7 mouse cellular contexts compared by ENCODE assay signal in genomic region chr7:143549588-143550220, GRCm38 (mm10). TPM values are rescaled to one million over a fixed set of nuclear protein-coding genes. Genes with fewer than 3 reads are reported as not detected.
A peak's percentile ranks its signal among the peaks of the same experiment; 100 is the strongest.
DNase-seq lines count a peak whose midpoint lies in the region; ATAC-seq and TF ChIP-seq lines count a peak whose summit lies in the region.

No protein-coding gene starts in this region.

- H3K27me3 ChIP-seq in megakaryocyte, embryonic 14.5 days (replicated peaks): no peaks in the 10 kb centered on the region
- H3K27me3 ChIP-seq in forebrain, embryonic 14.5 days (replicated peaks; ENCODE audit: control insufficient read depth, insufficient read depth, low read length): no peaks in the 10 kb centered on the region
- no peaks in the 10 kb centered on the region for H3K27me3 ChIP-seq in liver, embryonic 12.5 days (replicated peaks)
- no peaks in the 10 kb centered on the region for H3K27me3 ChIP-seq in stomach, postnatal 0 days (ENCODE audit: control insufficient read depth, insufficient read depth, low read length)

- TF ChIP-seq CTCF in stomach, postnatal 0 days (IDR thresholded peaks at IDR 0.05; ENCODE audit: low read depth): no peak

- DNase-seq in forebrain, embryonic 14.5 days (ENCODE audit: low spot score): no peak
- no peak for DNase-seq in stomach, postnatal 0 days (ENCODE audit: low spot score)
- DNase-seq in urinary bladder, postnatal 4 days (ENCODE audit: low spot score in 2 of 2): no peak
- no peak for DNase-seq in cerebellum, adult 11-12 months

- no peaks in the 10 kb centered on the region for H3K9me3 ChIP-seq in megakaryocyte, embryonic 14.5 days
- H3K9me3 ChIP-seq in forebrain, embryonic 14.5 days (replicated peaks; ENCODE audit: control insufficient read depth, low read length): no peaks in the 10 kb centered on the region
- no peaks in the 10 kb centered on the region for H3K9me3 ChIP-seq in liver, embryonic 12.5 days (replicated peaks)
- H3K9me3 ChIP-seq in stomach, postnatal 0 days (ENCODE audit: control insufficient read depth, low read length): no peaks in the 10 kb centered on the region

- H3K4me3 ChIP-seq in megakaryocyte, embryonic 14.5 days (replicated peaks): peak overlapping the region; percentile 98
- peak overlapping the region; percentile 44 for H3K4me3 ChIP-seq in forebrain, embryonic 14.5 days (ENCODE audit: low read depth, low read length)
- H3K4me3 ChIP-seq in liver, embryonic 12.5 days: peak overlapping the region; percentile 84
- H3K4me3 ChIP-seq in stomach, postnatal 0 days (ENCODE audit: low read depth, low read length): peak overlapping the region; percentile 94

- H3K4me2 ChIP-seq in forebrain, embryonic 14.5 days (ENCODE audit: low read length): peak overlapping the region; percentile 86
- peak overlapping the region; percentile 92 for H3K4me2 ChIP-seq in liver, embryonic 12.5 days
- peak overlapping the region; percentile 75 for H3K4me2 ChIP-seq in stomach, postnatal 0 days (replicated peaks; ENCODE audit: low read depth)

- WGBS in forebrain, embryonic 14.5 days: 36% methylated on average over 2 of the region's 2 CpGs
- WGBS in liver, embryonic 12.5 days (ENCODE audit: insufficient replicate concordance): 10% methylated on average over 2 of the region's 2 CpGs
- 23% methylated on average over 2 of the region's 2 CpGs for WGBS in stomach, postnatal 0 days

- H3K9ac ChIP-seq in forebrain, embryonic 14.5 days (ENCODE audit: low read length): peak overlapping the region; percentile 73
- H3K9ac ChIP-seq in liver, embryonic 12.5 days: peak overlapping the region; percentile 76
- peak overlapping the region; percentile 70 for H3K9ac ChIP-seq in stomach, postnatal 0 days (ENCODE audit: low read length)

- TF ChIP-seq EP300 in stomach, postnatal 0 days (optimal IDR thresholded peaks at IDR 0.05): no peak

- peak overlapping the region; percentile 55; the same call in 1 of the 2 replicates for H3K27ac ChIP-seq in forebrain, embryonic 14.5 days (ENCODE audit: low read depth, low read length)
- peak overlapping the region; percentile 93 for H3K27ac ChIP-seq in liver, embryonic 12.5 days
- peak overlapping the region; percentile 86 for H3K27ac ChIP-seq in stomach, postnatal 0 days (replicated peaks)

- H3K36me3 ChIP-seq in megakaryocyte, embryonic 14.5 days (replicated peaks; ENCODE audit: low read length): peaks cover 42% of the 10 kb centered on the region
- H3K36me3 ChIP-seq in forebrain, embryonic 14.5 days (ENCODE audit: control insufficient read depth, insufficient read depth, low read length): peaks cover 6% of the 10 kb centered on the region
- peaks cover 36% of the 10 kb centered on the region for H3K36me3 ChIP-seq in liver, embryonic 12.5 days
- no peaks in the 10 kb centered on the region for H3K36me3 ChIP-seq in stomach, postnatal 0 days (ENCODE audit: control insufficient read depth, insufficient read depth, low read length)

- peaks cover 40% of the 10 kb centered on the region for H3K4me1 ChIP-seq in megakaryocyte, embryonic 14.5 days
- H3K4me1 ChIP-seq in forebrain, embryonic 14.5 days (ENCODE audit: control insufficient read depth, insufficient read depth, low read length): peaks cover 17% of the 10 kb centered on the region
- peaks cover 46% of the 10 kb centered on the region for H3K4me1 ChIP-seq in liver, embryonic 12.5 days
- H3K4me1 ChIP-seq in stomach, postnatal 0 days (replicated peaks; ENCODE audit: control insufficient read depth, insufficient read depth): 0 out of 2 replicates have a peak, but pooled peaks cover 2% of the 10 kb centered on the region

- no peak for ATAC-seq in megakaryocyte, adult 5-6 weeks (ENCODE audit: poor library complexity, severe bottlenecking)
- 0 out of 2 replicates have a peak, but pooled peaks have one; percentile 1 for ATAC-seq in forebrain, embryonic 14.5 days
- ATAC-seq in liver, embryonic 12.5 days: 0 out of 2 replicates have a peak, but pooled peaks have one; percentile 1
- 0 out of 2 replicates have a peak, but pooled peaks have one; percentile 1 for ATAC-seq in stomach, postnatal 0 days (ENCODE audit: low FRiP score, low TSS enrichment)

RNA-seq across cellular contexts. Expression of gene Nap1l4, which starts 0.8 kb away (rescaled TPM):
- polyA plus RNA-seq in megakaryocyte, embryonic 14.5 days (2012; ENCODE audit: insufficient read depth, low replicate concordance): 5.7 and 38.9 TPM in 2 replicates
- total RNA-seq in megakaryocyte, adult 5-6 weeks (2015): 52.4 and 55.3 TPM in 2 replicates
- total RNA-seq in megakaryocyte, adult 5-6 weeks (2017): 105 and 107 TPM in 2 replicates
- polyA plus RNA-seq in forebrain, embryonic 14.5 days (2014; fragmentation: Nextera tagmentation; extraction: Ambion mirVana): 179 and 180 TPM in 2 replicates
- polyA plus RNA-seq in liver, embryonic 12.5 days (2016; fragmentation: Nextera tagmentation; extraction: Ambion mirVana): 129 and 131 TPM in 2 replicates
- 98.5 and 99.4 TPM in 2 replicates for polyA plus RNA-seq in stomach, postnatal 0 days (2015; fragmentation: Nextera tagmentation; extraction: Ambion mirVana)

RNA-seq across cellular contexts. Expression of gene Phlda2, which starts 46.8 kb away (rescaled TPM):
- 2.3 TPM in 1 of 2 replicates, not detected in the other for polyA plus RNA-seq in megakaryocyte, embryonic 14.5 days (2012; ENCODE audit: insufficient read depth, low replicate concordance)
- total RNA-seq in megakaryocyte, adult 5-6 weeks (2015): not detected in 2 replicates
- total RNA-seq in megakaryocyte, adult 5-6 weeks (2017): not detected in 2 replicates
- polyA plus RNA-seq in forebrain, embryonic 14.5 days (2014; fragmentation: Nextera tagmentation; extraction: Ambion mirVana): 0.32 TPM in 1 of 2 replicates, not detected in the other
- polyA plus RNA-seq in liver, embryonic 12.5 days (2016; fragmentation: Nextera tagmentation; extraction: Ambion mirVana): 18.1 and 18.5 TPM in 2 replicates
- 15.3 and 16.8 TPM in 2 replicates for polyA plus RNA-seq in stomach, postnatal 0 days (2015; fragmentation: Nextera tagmentation; extraction: Ambion mirVana)

RNA-seq across cellular contexts. Expression of gene Cars, which starts 50.2 kb away (rescaled TPM):
- polyA plus RNA-seq in megakaryocyte, embryonic 14.5 days (2012; ENCODE audit: insufficient read depth, low replicate concordance): 4.8 and 43.5 TPM in 2 replicates
- 27.5 and 31.5 TPM in 2 replicates for total RNA-seq in megakaryocyte, adult 5-6 weeks (2015)
- 39.8 and 45.1 TPM in 2 replicates for total RNA-seq in megakaryocyte, adult 5-6 weeks (2017)
- 51.5 and 59.2 TPM in 2 replicates for polyA plus RNA-seq in forebrain, embryonic 14.5 days (2014; fragmentation: Nextera tagmentation; extraction: Ambion mirVana)
- 79.5 and 83.4 TPM in 2 replicates for polyA plus RNA-seq in liver, embryonic 12.5 days (2016; fragmentation: Nextera tagmentation; extraction: Ambion mirVana)
- 45.5 and 53.7 TPM in 2 replicates for polyA plus RNA-seq in stomach, postnatal 0 days (2015; fragmentation: Nextera tagmentation; extraction: Ambion mirVana)

Comparison
In these comparisons a context has a peak if more than half of its experiments do, and no peak if none do; other contexts are left out.
1. H3K4me3 ChIP-seq: peak in every context shown above with its lines; median percentile 98 in megakaryocyte, embryonic 14.5 days; 94 in stomach, postnatal 0 days; 84 in liver, embryonic 12.5 days; 44 in forebrain, embryonic 14.5 days.